Mouse (Mus musculus) ES-Bruce4 (cell line): ENCODE measurements around the gene Cacnb3. TPM values are rescaled to one million over a fixed set of nuclear protein-coding genes. Genes with fewer than 3 reads are reported as not detected.

Experiments
- H3K27ac ChIP-seq: 2 replicates; pipeline ENCODE4 v1.5.1; 2012; ENCODE audit warnings: low read length, inconsistent platforms; ENCODE audit not compliant: insufficient read depth
- H3K27me3 ChIP-seq: 2 replicates; pipeline ENCODE4 v1.6.1; 2012; ENCODE audit warnings: mild to moderate bottlenecking, low read length, inconsistent platforms; ENCODE audit not compliant: control insufficient read depth, poor library complexity, insufficient read depth, severe bottlenecking
- H3K36me3 ChIP-seq: 2 replicates; pipeline ENCODE4 v1.6.1; 2012; ENCODE audit warnings: inconsistent platforms, mild to moderate bottlenecking, low read length, moderate library complexity; ENCODE audit not compliant: control insufficient read depth, poor library complexity, insufficient read depth, severe bottlenecking
- H3K4me1 ChIP-seq: one replicate; pipeline ENCODE4 v1.8.1; 2011; ENCODE audit warnings: low read length; ENCODE audit not compliant: control insufficient read depth, insufficient read depth
- H3K4me3 ChIP-seq: 2 replicates; pipeline ENCODE4 v1.5.1; 2011; ENCODE audit warnings: low read depth, mild to moderate bottlenecking, low read length
- H3K9ac ChIP-seq: 2 replicates; pipeline ENCODE4 v1.6.1; 2012; ENCODE audit warnings: low read depth, mild to moderate bottlenecking, inconsistent platforms; ENCODE audit not compliant: poor library complexity, severe bottlenecking
- H3K9me3 ChIP-seq: replicated peaks from 2 replicates; pipeline ENCODE4 v1.6.1; 2012; ENCODE audit warnings: mild to moderate bottlenecking, low read length, inconsistent platforms; ENCODE audit not compliant: control insufficient read depth, poor library complexity, insufficient read depth, severe bottlenecking
- CTCF ChIP-seq: IDR thresholded peaks from one replicate; pipeline ENCODE4 v1.8.1; 2011; ENCODE audit warnings: low read depth, low read length
- EP300 ChIP-seq: IDR thresholded peaks from 2 replicates; pipeline ENCODE4 v1.6.1; 2011; ENCODE audit warnings: low read depth, low read length; ENCODE audit not compliant: insufficient read depth
- POLR2A ChIP-seq: IDR thresholded peaks from one replicate; pipeline ENCODE4 v1.8.1; 2011; ENCODE audit warnings: low read length; ENCODE audit not compliant: insufficient read depth
- polyA plus RNA-seq: library from polyadenylated mRNA; stranded (reverse); fragments of >200 nt; gene quantifications from 2 replicates; pipeline ENCODE4 v1.2.4, GENCODE M21; 2011; ENCODE audit warnings: low read depth; ENCODE audit not compliant: missing spikeins, insufficient read depth, insufficient read length

Gene Cacnb3
- polyA plus RNA-seq, 1 experiment = 16.8 TPM

DNA sequence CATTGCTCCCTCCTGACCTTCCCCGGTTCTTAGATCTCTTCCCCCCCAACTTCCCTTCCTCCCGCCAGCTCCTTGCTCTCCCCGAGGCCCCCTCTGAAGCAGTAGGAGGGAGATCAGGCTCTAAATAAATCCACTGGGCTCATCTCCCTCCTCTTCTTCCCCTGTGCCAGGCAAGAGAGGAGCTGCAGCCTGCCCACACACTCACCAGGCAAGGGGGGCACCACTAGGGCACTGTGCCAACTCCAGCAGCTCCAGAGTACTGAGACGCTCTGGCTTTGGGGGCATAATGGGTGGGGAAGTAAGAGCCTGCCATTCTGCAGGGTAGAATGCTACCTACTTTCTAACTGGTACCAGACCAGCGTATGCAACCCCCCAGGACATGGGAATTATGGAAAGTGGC is 5.9 kb downstream of the Cacnb3 start:
- Histone ChIP-seq H3K9ac (no peak overlapping the region), H3K27ac (no peak overlapping the region), H3K36me3 (no peaks in the 10 kb centered on the region), H3K4me3 (no peak overlapping the region), H3K4me1 (peaks cover 8% of the 10 kb centered on the region), H3K27me3 (no peaks in the 10 kb centered on the region), H3K9me3 (no peaks in the 10 kb centered on the region)
- TF ChIP-seq CTCF (no peak), EP300 (no peak), POLR2A (no peak)

DNA sequence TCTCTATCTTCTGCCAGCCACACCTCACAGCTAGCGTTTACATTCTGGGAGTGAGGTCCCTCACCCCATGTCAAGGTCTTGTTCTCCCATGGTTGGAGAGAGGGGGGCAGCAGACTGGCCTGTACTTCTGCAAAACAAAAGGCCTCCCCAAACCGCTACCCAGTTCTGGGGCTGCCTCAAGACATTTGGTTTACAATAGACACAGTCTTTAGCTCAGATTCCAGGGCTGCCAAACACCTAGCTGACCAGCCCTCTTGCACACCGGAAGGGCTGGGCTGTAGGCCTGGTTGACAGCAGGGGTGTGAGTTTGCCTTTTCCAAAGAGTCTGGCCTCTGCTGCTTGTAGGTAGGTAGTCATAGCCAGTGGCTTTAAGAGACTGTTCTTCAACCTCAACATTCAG is 6.5 kb downstream of the Cacnb3 start:
- no peaks in the 10 kb centered on the region for H3K9me3 ChIP-seq
- H3K27ac ChIP-seq = no peak overlapping the region
- no peak overlapping the region for H3K9ac ChIP-seq
- H3K27me3 ChIP-seq = no peaks in the 10 kb centered on the region
- TF ChIP-seq CTCF = no peak
- peak; percentile 72 for TF ChIP-seq EP300
- peaks cover 10% of the 10 kb centered on the region for H3K4me1 ChIP-seq
- H3K4me3 ChIP-seq = no peak overlapping the region
- H3K36me3 ChIP-seq = no peaks in the 10 kb centered on the region

DNA sequence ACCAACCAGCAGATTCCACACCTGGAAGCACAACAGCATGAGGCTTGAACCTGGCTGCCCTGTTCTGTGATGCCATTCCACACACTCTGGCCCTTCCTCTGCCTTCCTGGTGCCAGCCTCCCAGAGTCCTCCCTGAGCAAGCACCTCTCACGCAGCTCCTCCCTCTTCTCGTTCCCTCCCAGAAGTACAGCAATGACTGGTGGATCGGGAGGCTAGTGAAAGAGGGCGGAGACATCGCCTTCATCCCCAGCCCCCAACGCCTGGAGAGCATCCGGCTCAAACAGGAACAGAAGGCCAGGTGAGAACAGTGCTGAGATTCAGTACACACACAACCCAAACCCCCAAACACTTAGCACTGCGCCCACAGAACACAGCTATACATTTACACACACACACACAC is 9.5 kb downstream of the Cacnb3 start:
- Histone ChIP-seq H3K27ac (no peak overlapping the region), H3K9ac (no peak overlapping the region), H3K9me3 (no peaks in the 10 kb centered on the region), H3K4me1 (peaks cover 10% of the 10 kb centered on the region), H3K36me3 (no peaks in the 10 kb centered on the region; the same call in 1 of the 2 replicates), H3K27me3 (no peaks in the 10 kb centered on the region), H3K4me3 (no peak overlapping the region)
- TF ChIP-seq CTCF (no peak), EP300 (peak; percentile 51; the same call in 1 of the 2 replicates)

DNA sequence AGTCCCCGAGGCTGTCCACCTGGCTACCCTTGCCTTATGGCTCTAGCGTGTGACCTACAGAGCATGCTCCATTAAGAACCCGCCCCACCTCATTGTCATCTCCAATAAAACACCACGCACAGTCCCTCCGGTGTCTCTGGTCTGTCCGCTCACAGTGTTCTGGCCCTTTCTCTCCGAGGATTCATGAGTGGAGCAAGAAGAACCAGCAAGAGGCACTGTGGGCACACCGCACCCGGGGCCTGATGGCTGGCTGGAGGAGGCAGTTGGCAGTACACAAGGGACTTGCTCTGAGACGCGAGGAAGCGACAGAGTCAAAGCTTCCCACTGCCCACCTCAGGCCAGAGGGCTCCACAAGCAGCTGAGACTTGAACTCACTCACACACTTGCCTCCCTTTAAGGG is 13.8 kb downstream of the Cacnb3 start:
- no peak overlapping the region for H3K9ac ChIP-seq
- no peaks in the 10 kb centered on the region for H3K9me3 ChIP-seq
- H3K4me1 ChIP-seq = peaks cover 4% of the 10 kb centered on the region
- H3K36me3 ChIP-seq = peaks cover 26% of the 10 kb centered on the region
- peak overlapping the region; percentile 3; the same call in 1 of the 2 replicates for H3K4me3 ChIP-seq
- TF ChIP-seq CTCF (no peak), EP300 (no peak), POLR2A (no peak)
- no peak overlapping the region for H3K27ac ChIP-seq
- H3K27me3 ChIP-seq = no peaks in the 10 kb centered on the region

DNA sequence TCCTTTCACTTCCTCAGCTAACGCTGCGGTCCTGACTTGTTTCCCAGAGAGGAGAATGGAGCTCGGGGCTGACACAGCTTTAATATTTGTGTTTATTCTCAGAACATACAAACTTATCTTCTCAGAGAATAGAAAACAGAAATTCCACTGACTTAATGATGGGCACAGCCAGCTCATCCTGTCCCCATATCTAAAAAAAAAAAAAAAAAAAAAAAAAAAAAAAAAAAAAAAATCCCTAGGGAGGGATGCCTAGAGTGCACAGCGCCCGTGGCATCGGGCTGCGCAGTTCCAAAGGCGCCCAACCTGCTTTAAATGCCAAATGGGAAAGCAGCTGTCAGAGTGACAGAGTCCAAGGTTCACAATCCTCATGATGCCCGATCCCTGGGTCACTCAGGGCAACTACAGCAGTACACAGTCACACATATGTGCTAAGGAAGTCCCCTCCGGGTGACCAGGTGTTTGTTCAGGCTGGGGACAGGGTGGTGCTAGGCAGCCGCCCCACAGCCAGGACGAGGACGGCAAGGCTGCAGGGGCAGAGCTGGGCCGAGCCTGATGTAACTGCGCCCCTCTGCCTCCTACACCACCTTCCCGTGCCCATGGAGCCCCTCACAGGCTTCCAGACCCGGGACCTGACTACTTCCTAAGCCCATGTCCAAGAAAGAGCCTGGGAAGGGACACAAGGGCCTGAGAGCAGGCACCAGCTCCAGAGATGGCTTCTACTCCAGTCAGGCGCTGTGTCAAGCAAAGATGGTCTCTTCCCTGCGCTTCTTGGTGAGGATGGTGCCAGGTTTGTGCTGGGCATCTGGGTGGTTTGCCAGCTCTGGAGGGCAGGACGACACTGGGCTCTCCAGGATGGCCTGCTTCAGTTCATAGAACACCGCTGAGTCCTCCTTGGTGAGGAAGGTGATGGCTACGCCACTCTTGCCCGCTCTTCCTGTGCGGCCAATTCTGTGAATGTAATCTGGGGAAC is 14.7 kb downstream of the Cacnb3 start:
- Histone ChIP-seq H3K9me3 (no peaks in the 10 kb centered on the region), H3K4me1 (peaks cover 2% of the 10 kb centered on the region), H3K4me3 (no peak overlapping the region), H3K27me3 (no peaks in the 10 kb centered on the region), H3K36me3 (peaks cover 36% of the 10 kb centered on the region), H3K9ac (no peak overlapping the region), H3K27ac (no peak overlapping the region)
- TF ChIP-seq EP300 = no peak
- TF ChIP-seq CTCF = no peak
- no peak for TF ChIP-seq POLR2A

DNA sequence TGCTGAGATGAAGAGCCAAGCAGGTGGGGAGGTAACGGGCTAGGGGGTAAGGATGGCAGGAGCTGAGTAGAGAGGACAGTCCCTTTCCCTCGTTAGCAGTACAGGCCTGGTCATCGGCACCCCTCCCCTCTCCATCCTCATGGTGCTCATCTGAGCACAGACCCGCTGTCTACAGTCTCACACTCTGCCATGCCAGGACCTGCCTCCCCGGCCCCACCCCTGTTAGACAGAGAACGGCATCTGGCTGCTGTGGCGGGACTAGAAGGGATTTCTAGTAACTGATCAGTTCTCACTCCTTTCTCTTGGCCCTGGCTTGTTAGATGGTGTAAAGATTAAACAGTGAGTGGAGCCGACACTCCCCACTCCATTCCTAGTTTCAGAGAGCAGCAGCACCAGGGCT is 16.1 kb downstream of the Cacnb3 start:
- no peaks in the 10 kb centered on the region for H3K27me3 ChIP-seq
- H3K27ac ChIP-seq = no peak overlapping the region
- H3K4me1 ChIP-seq = peaks cover 1% of the 10 kb centered on the region
- no peak overlapping the region for H3K4me3 ChIP-seq
- H3K9ac ChIP-seq = no peak overlapping the region
- H3K9me3 ChIP-seq = no peaks in the 10 kb centered on the region
- peaks cover 46% of the 10 kb centered on the region for H3K36me3 ChIP-seq
- no peak for TF ChIP-seq POLR2A
- no peak for TF ChIP-seq EP300
- TF ChIP-seq CTCF = no peak
